Mouse (Mus musculus) T-cell, adult 66 days (primary cell): ENCODE results near the gene Ttc33. TPM values are rescaled to one million over a fixed set of nuclear protein-coding genes. Genes with fewer than 3 reads are reported as not detected.

Experiments
- total RNA-seq, 2 experiments: library from RNA; stranded (reverse); gene quantifications; 3 replicates in 1 of 2; 4 replicates in 1 of 2; pipeline ENCODE4 v1.2.4; 2023

Gene Ttc33
- 10 to 100 TPM; 25.8 to 31.6 TPM for total RNA-seq

GRCm38 (mm10) chr15:5185366-5186292 is at the start of gene Ttc33:
Ttc33 (plus strand) TSS chr15:5185525.

GRCm38 (mm10) chr15:5143361-5144020 is 41.8 kb upstream of the Ttc33 start, which contains the start of gene Prkaa1:
Prkaa1 (plus strand) TSS chr15:5143861.

GRCm38 (mm10) chr15:5243959-5244905 is 58.9 kb downstream of the Ttc33 start, which contains the start of gene Ptger4:
Ptger4 (minus strand) TSS chr15:5244187.

Other genes with a start within 250 kb of the Ttc33 start
- not detected for gene C7, start 121.8 kb upstream of the Ttc33 start, total RNA-seq
- gene Card6, start 77.0 kb upstream of the Ttc33 start, total RNA-seq, result 10 to 100 TPM; 77.3 to 77.4 TPM
- gene Rpl37, start 68.9 kb upstream of the Ttc33 start, total RNA-seq, result 1,000 to 10,000 TPM; 1,008 to 1,068 TPM
- 10 to 100 TPM; 25.5 to 27.1 TPM for gene Prkaa1, start 41.7 kb upstream of the Ttc33 start, total RNA-seq
- gene Ptger4, start 58.7 kb downstream of the Ttc33 start, total RNA-seq, result 10 to 100 TPM; 38.2 to 43.6 TPM